Mouse (Mus musculus): ENCODE measurements around the gene BC049715. TPM values are rescaled to one million over a fixed set of nuclear protein-coding genes. Genes with fewer than 3 reads are reported as not detected.

The BC049715 gene
- 0.50 TPM for polyA plus RNA-seq (2014; fragmentation: Illumina TruSeq; extraction: RNeasy Lipid Tissue Mini Kit (QIAGEN cat#74804); ENCODE audit: low read depth, low replicate concordance)

DNA sequence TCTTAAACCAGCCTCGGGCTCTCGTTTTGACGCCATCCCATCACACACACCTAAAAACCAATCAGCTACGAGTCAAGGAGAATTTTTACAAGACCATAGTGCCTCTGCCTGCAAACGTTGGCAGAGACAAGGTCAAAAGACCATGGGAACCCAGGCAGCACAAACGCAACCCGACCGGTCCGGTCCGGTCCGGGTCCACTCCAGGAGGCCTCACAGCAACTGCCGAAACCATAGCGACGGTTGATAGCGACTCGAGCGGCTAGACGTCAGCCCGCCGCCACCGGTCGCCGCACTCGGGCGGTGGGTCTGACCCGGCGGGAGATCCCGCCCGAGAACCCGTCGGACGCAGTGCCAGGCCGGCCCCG lies at the start of gene BC049715:
TSS of gene BC049715 (plus strand) at position 111 of the 365 bp plus-strand sequence.

GRCm38 (mm10) chr6:136781377-136781986 lies 45.9 kb upstream of the BC049715 start, which contains the start of gene Gucy2c:
Gene Gucy2c, minus strand, starts transcription at chr6:136781765.

GRCm38 (mm10) chr6:136803739-136804633 lies 23.4 kb upstream of the BC049715 start, which contains the start of gene Hist4h4:
Gene Hist4h4, minus strand, starts transcription at chr6:136804415.

DNA sequence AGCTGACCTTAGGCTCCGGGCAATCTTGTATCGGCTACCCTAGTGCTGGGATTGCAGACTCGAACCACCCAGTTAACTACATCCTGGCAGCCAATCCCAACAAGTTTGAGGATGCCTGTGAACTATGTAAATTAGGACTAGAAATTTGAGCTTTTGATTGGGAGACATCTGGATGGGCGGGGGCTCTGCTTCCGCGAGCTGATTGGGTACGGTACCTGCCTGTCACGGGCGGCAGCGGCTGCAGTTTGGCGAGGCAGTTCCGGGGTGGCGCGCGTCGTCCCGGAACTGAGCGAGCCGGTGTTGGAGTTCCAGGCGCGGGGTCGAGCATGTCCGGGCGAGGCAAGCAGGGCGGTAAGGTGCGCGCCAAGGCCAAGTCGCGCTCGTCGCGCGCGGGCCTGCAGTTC lies 19.4 kb upstream of the BC049715 start, which contains the start of gene H2afj:
TSS of gene H2afj (plus strand) at position 231 of the 404 bp plus-strand sequence.

DNA sequence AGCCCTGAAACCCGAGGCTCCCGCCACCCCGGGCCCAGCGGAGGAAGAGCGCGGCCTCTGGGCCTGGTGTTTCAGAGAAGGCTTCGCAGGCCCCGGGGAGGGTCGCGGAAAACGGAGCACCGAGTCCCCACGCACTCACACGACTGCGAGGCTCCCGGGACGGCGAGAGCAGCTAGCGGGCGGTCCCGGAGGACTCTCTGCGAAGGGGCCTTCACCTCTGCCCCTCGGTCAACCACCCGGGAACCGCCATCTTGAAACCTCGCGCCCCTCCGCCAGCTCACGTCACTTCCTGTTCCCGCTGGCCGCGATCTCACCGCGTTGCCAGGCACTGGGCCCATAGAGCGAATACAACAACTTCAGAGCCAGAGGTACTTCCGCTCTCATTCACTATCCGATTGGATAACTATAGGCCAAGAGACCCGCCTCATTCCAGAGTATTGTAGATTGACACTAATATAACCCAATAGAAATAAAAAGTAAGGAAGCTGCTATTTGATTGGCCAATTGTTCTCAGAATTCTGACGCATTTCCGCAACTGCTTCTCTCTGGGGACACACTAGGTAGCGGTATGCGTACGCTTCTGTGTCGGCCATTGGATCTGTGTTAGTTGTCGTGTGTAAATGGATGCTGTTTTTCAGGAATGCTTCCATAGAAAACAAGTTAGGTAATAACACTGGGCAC lies 595 bp downstream of the BC049715 start, which contains the start of gene Wbp11:
TSS of gene Wbp11 (minus strand) at position 353 of the 681 bp plus-strand sequence.

DNA sequence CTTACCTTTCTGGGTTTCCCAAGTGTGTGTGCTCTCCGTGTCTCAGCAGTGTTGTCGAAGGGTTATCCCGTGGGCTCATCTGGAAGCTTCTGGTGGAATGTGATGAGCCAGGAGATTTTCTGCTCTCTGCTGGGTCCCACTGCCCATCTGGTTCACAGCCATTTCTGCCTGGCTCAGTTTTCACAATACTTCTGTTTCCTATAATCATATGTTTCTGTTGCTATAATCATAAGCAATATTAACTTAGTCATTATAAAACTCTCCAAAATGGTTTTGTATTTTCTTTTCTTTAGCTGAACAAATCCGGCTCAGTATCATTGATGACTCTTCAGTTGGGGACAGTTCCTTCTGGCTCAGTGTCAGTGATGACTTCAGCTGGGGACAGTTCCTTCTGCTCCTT lies 7.9 kb downstream of the BC049715 start, which contains the start of gene Smco3:
TSS of gene Smco3 (minus strand) at position 101 of the 400 bp plus-strand sequence.

GRCm38 (mm10) chr6:136857186-136857872 lies 29.9 kb downstream of the BC049715 start, which contains the start of gene Art4:
Gene Art4, minus strand, starts transcription at chr6:136857733.

GRCm38 (mm10) chr6:136875670-136876069 lies 48.2 kb downstream of the BC049715 start, which contains the start of gene Mgp:
Gene Mgp, minus strand, starts transcription at chr6:136875823.

Other genes starting within 250 kb of the BC049715 start
- 58.8 TPM for gene Plbd1, start 165.7 kb upstream of the BC049715 start, polyA plus RNA-seq (2014; fragmentation: Illumina TruSeq; extraction: RNeasy Lipid Tissue Mini Kit (QIAGEN cat#74804); ENCODE audit: low read depth, low replicate concordance)
- gene Gucy2c, start 45.9 kb upstream of the BC049715 start, polyA plus RNA-seq (2014; fragmentation: Illumina TruSeq; extraction: RNeasy Lipid Tissue Mini Kit (QIAGEN cat#74804); ENCODE audit: low read depth, low replicate concordance), result 0.16 TPM
- 0.13 TPM for gene Hist4h4, start 23.2 kb upstream of the BC049715 start, polyA plus RNA-seq (2014; fragmentation: Illumina TruSeq; extraction: RNeasy Lipid Tissue Mini Kit (QIAGEN cat#74804); ENCODE audit: low read depth, low replicate concordance)
- 2.5 TPM for gene H2afj, start 19.4 kb upstream of the BC049715 start, polyA plus RNA-seq (2014; fragmentation: Illumina TruSeq; extraction: RNeasy Lipid Tissue Mini Kit (QIAGEN cat#74804); ENCODE audit: low read depth, low replicate concordance)
- 22.9 TPM for gene Wbp11, start 607 bp downstream of the BC049715 start, polyA plus RNA-seq (2014; fragmentation: Illumina TruSeq; extraction: RNeasy Lipid Tissue Mini Kit (QIAGEN cat#74804); ENCODE audit: low read depth, low replicate concordance)
- not detected for gene Smco3, start 7.8 kb downstream of the BC049715 start, polyA plus RNA-seq (2014; fragmentation: Illumina TruSeq; extraction: RNeasy Lipid Tissue Mini Kit (QIAGEN cat#74804); ENCODE audit: low read depth, low replicate concordance)
- gene Art4, start 30.1 kb downstream of the BC049715 start, polyA plus RNA-seq (2014; fragmentation: Illumina TruSeq; extraction: RNeasy Lipid Tissue Mini Kit (QIAGEN cat#74804); ENCODE audit: low read depth, low replicate concordance), result 1.5 TPM
- gene Mgp, start 48.2 kb downstream of the BC049715 start, polyA plus RNA-seq (2014; fragmentation: Illumina TruSeq; extraction: RNeasy Lipid Tissue Mini Kit (QIAGEN cat#74804); ENCODE audit: low read depth, low replicate concordance), result 1.8 TPM
- not detected for gene Erp27, start 94.6 kb downstream of the BC049715 start, polyA plus RNA-seq (2014; fragmentation: Illumina TruSeq; extraction: RNeasy Lipid Tissue Mini Kit (QIAGEN cat#74804); ENCODE audit: low read depth, low replicate concordance)
- not detected for gene Pde6h, start 96.2 kb downstream of the BC049715 start, polyA plus RNA-seq (2014; fragmentation: Illumina TruSeq; extraction: RNeasy Lipid Tissue Mini Kit (QIAGEN cat#74804); ENCODE audit: low read depth, low replicate concordance)
- 8.6 TPM for gene Arhgdib, start 114.3 kb downstream of the BC049715 start, polyA plus RNA-seq (2014; fragmentation: Illumina TruSeq; extraction: RNeasy Lipid Tissue Mini Kit (QIAGEN cat#74804); ENCODE audit: low read depth, low replicate concordance)